Mouse (Mus musculus) layer of hippocampus, adult 18-20 months (tissue): ENCODE results near the gene Pcyt2. TPM values are rescaled to one million over a fixed set of nuclear protein-coding genes. Genes with fewer than 3 reads are reported as not detected.
A peak's percentile ranks its signal among the peaks of the same experiment; 100 is the strongest.

ENCODE experiments used
- DNase-seq, 2 experiments: peaks; one replicate each; pipeline ENCODE4 v3.0.0; 2022; ENCODE audit warnings: low spot score in 2 of 2
- long read RNA-seq: library from polyadenylated mRNA; stranded (forward); transcript quantifications from one replicate; pipeline ENCODE4 v2.0.0, GENCODE M21; 2021
- total RNA-seq, 2 experiments: library from RNA; stranded (reverse); gene quantifications; 2 replicates each; pipeline ENCODE4 v1.2.3; 2021

The Pcyt2 gene
- total RNA-seq, result 100 to 1,000 TPM; 118 to 128 TPM
- long read RNA-seq, transcript Pcyt2-201 (14 exons, 1,881 nt), result major isoform, 51 of 174 reads
- long read RNA-seq, transcript Pcyt2-203 (13 exons, 1,486 nt), result minor isoform, 25 of 174 reads
- long read RNA-seq, partial matches to known transcripts, result 5 of 174 reads
- long read RNA-seq, other reads (novel, unspliced or antisense), result 90 of 174 reads

- peak; percentile 88 to 94 for DNase-seq
These were observed at the start of gene Pcyt2 for GRCm38 (mm10) chr11:120617519-120618112. Gene Pcyt2, minus strand, starts transcription at chr11:120617936.

- no peak for DNase-seq
These were observed 48.9 kb upstream of the Pcyt2 start for GRCm38 (mm10) chr11:120666617-120667016.

GRCm38 (mm10) chr11:120665406-120665805 lies 47.7 kb upstream of the Pcyt2 start:
- DNase-seq, result no peak

- no peak for DNase-seq
These were observed 46.0 kb upstream of the Pcyt2 start for GRCm38 (mm10) chr11:120663714-120664113.

- DNase-seq, result no peak
These were observed 45.0 kb upstream of the Pcyt2 start for GRCm38 (mm10) chr11:120662759-120663158.

- DNase-seq, result no peak
These were observed 43.3 kb upstream of the Pcyt2 start, which contains the start of gene Notum for GRCm38 (mm10) chr11:120661076-120661460. Gene Notum, minus strand, starts transcription at chr11:120661175.

- no peak for DNase-seq
These were observed 42.8 kb upstream of the Pcyt2 start for GRCm38 (mm10) chr11:120660301-120661075.

- no peak for DNase-seq
These were observed 42.0 kb upstream of the Pcyt2 start for GRCm38 (mm10) chr11:120659509-120660300.

- peak; percentile 43 to 78 for DNase-seq
These were observed 41.2 kb upstream of the Pcyt2 start for GRCm38 (mm10) chr11:120658876-120659410.

- no peak for DNase-seq
These were observed 39.6 kb upstream of the Pcyt2 start for GRCm38 (mm10) chr11:120657301-120657700.

GRCm38 (mm10) chr11:120654741-120655140 lies 37.0 kb upstream of the Pcyt2 start:
- no peak for DNase-seq

GRCm38 (mm10) chr11:120651872-120652271 lies 34.1 kb upstream of the Pcyt2 start:
- no peak for DNase-seq

GRCm38 (mm10) chr11:120648001-120648476 lies 30.3 kb upstream of the Pcyt2 start, which contains the start of gene Myadml2:
Gene Myadml2, minus strand, starts transcription at chr11:120648158.
- DNase-seq, result peak in 1 of 2 experiments; percentile 65

- DNase-seq, result no peak
These were observed 29.5 kb upstream of the Pcyt2 start for GRCm38 (mm10) chr11:120647047-120647830.

GRCm38 (mm10) chr11:120643601-120643987 lies 25.9 kb upstream of the Pcyt2 start, which contains the start of gene Pycr1:
Gene Pycr1, minus strand, starts transcription at chr11:120643769.
- DNase-seq, result peak; percentile 93 to 95

GRCm38 (mm10) chr11:120642939-120643600 lies 25.3 kb upstream of the Pcyt2 start:
- DNase-seq, result no peak

GRCm38 (mm10) chr11:120641869-120642268 lies 24.1 kb upstream of the Pcyt2 start:
- no peak for DNase-seq

GRCm38 (mm10) chr11:120641255-120641654 lies 23.5 kb upstream of the Pcyt2 start:
- no peak for DNase-seq

GRCm38 (mm10) chr11:120634810-120635209 lies 17.1 kb upstream of the Pcyt2 start:
- no peak for DNase-seq
